Mouse (Mus musculus) intestine, embryonic 15.5 days (tissue): ENCODE results near the gene Upk3b. TPM values are rescaled to one million over a fixed set of nuclear protein-coding genes. Genes with fewer than 3 reads are reported as not detected.
A peak's percentile ranks its signal among the peaks of the same experiment; 100 is the strongest.

Experiments
- ATAC-seq: fragments of 200-750 bp; cut with Nextera tagmentation; 2 replicates; pipeline ENCODE4 v1.8.0; 2017; ENCODE audit warnings: moderate TSS enrichment, moderate library complexity
- H3K27ac ChIP-seq: fragments of 300-500 bp; sonication (generic); 2 replicates; pipeline ENCODE4 v1.5.1; 2015; ENCODE audit warnings: mild to moderate bottlenecking, inconsistent platforms
- H3K27me3 ChIP-seq: fragments of 300-500 bp; sonication (generic); replicated peaks from 2 replicates; pipeline ENCODE4 v1.6.1; 2015; ENCODE audit warnings: inconsistent platforms
- H3K36me3 ChIP-seq: fragments of 300-500 bp; sonication (generic); 2 replicates; pipeline ENCODE4 v1.6.1; 2015; ENCODE audit warnings: inconsistent platforms
- H3K4me1 ChIP-seq: fragments of 300-500 bp; sonication (generic); replicated peaks from 2 replicates; pipeline ENCODE4 v1.6.1; 2015; ENCODE audit warnings: inconsistent platforms
- H3K4me2 ChIP-seq: fragments of 300-500 bp; sonication (generic); replicated peaks from 2 replicates; pipeline ENCODE4 v1.6.1; 2015; ENCODE audit warnings: mild to moderate bottlenecking, inconsistent platforms
- H3K4me3 ChIP-seq: fragments of 300-500 bp; sonication (generic); replicated peaks from 2 replicates; pipeline ENCODE4 v1.5.1; 2015; ENCODE audit warnings: inconsistent platforms
- H3K9ac ChIP-seq: fragments of 300-500 bp; sonication (generic); 2 replicates; pipeline ENCODE4 v1.6.1; 2015; ENCODE audit warnings: inconsistent platforms
- H3K9me3 ChIP-seq: fragments of 300-500 bp; sonication (generic); 2 replicates; pipeline ENCODE4 v1.6.1; 2016; ENCODE audit warnings: inconsistent platforms
- WGBS: fragments of 180-500 bp; shearing (Covaris S2); methylation state at CpG from one replicate; pipeline ENCODE4 v1.1.7; 2015; 5-methylcytosine and 5-hydroxymethylcytosine counted together
- polyA plus RNA-seq: library from polyadenylated mRNA; unstranded; fragments of >200 nt; fragmentation: Nextera tagmentation; extraction: Ambion mirVana; gene quantifications from 2 replicates; pipeline ENCODE4 v1.2.1, GENCODE M21; 2015

Upk3b gene
- polyA plus RNA-seq, 1 experiment from 2014 or later, result 42.9 TPM

GRCm38 (mm10) chr5:136083669-136084107, 45.4 kb downstream of the Upk3b start, which contains the start of gene Rasa4:
Rasa4 (plus strand) TSS chr5:136083916.
- Histone ChIP-seq H3K4me2 (peak within 1 kb of the TSS; percentile 94), H3K9me3 (no peaks in the 10 kb centered on the region), H3K27ac (peak within 1 kb of the TSS; percentile 19; the same call in 1 of the 2 replicates), H3K9ac (peak within 1 kb of the TSS; percentile 59), H3K4me1 (peaks cover 17% of the 10 kb centered on the region), H3K4me3 (peak within 1 kb of the TSS; percentile 70), H3K27me3 (no peaks in the 10 kb centered on the region), H3K36me3 (no peaks in the 10 kb centered on the region)
- ATAC-seq, result peak; percentile 97
- WGBS, result under 1% methylated on average over 27 of the region's 28 CpGs

GRCm38 (mm10) chr5:136084144-136084881, 46.0 kb downstream of the Upk3b start:
- peak; percentile 32 for ATAC-seq
- peaks cover 24% of the 10 kb centered on the region for H3K4me1 ChIP-seq
- 2% methylated on average over 23 of the region's 23 CpGs for WGBS
- peak overlapping the region; percentile 70 for H3K4me3 ChIP-seq
- no peaks in the 10 kb centered on the region for H3K9me3 ChIP-seq
- no peaks in the 10 kb centered on the region for H3K27me3 ChIP-seq
- peak overlapping the region; percentile 19; the same call in 1 of the 2 replicates for H3K27ac ChIP-seq
- H3K36me3 ChIP-seq, result no peaks in the 10 kb centered on the region
- peak overlapping the region; percentile 59 for H3K9ac ChIP-seq
- H3K4me2 ChIP-seq, result peak overlapping the region; percentile 94

GRCm38 (mm10) chr5:136084891-136085651, 46.8 kb downstream of the Upk3b start:
- H3K27ac ChIP-seq, result peak overlapping the region; percentile 19; the same call in 1 of the 2 replicates
- H3K4me1 ChIP-seq, result peaks cover 24% of the 10 kb centered on the region
- no peaks in the 10 kb centered on the region for H3K36me3 ChIP-seq
- peak overlapping the region; percentile 39 for H3K9ac ChIP-seq
- 20% methylated on average over 19 of the region's 21 CpGs for WGBS
- peak overlapping the region; percentile 70 for H3K4me3 ChIP-seq
- H3K9me3 ChIP-seq, result no peaks in the 10 kb centered on the region
- H3K27me3 ChIP-seq, result no peaks in the 10 kb centered on the region
- peak; percentile 30 for ATAC-seq
- H3K4me2 ChIP-seq, result peak overlapping the region; percentile 94

GRCm38 (mm10) chr5:136086290-136086689, 48.0 kb downstream of the Upk3b start:
- no peak overlapping the region for H3K9ac ChIP-seq
- no peaks in the 10 kb centered on the region for H3K9me3 ChIP-seq
- no peak overlapping the region for H3K27ac ChIP-seq
- peaks cover 24% of the 10 kb centered on the region for H3K4me1 ChIP-seq
- no peak overlapping the region for H3K4me2 ChIP-seq
- no peaks in the 10 kb centered on the region for H3K27me3 ChIP-seq
- no peak overlapping the region for H3K4me3 ChIP-seq
- 91% methylated on average over 8 of the region's 8 CpGs for WGBS
- no peaks in the 10 kb centered on the region for H3K36me3 ChIP-seq
- no peak for ATAC-seq

GRCm38 (mm10) chr5:136088821-136089575, 50.7 kb downstream of the Upk3b start:
- Histone ChIP-seq H3K27me3 (no peaks in the 10 kb centered on the region), H3K9ac (no peak overlapping the region)
- 26% methylated on average over 14 of the region's 14 CpGs for WGBS

GRCm38 (mm10) chr5:136091927-136092326, 53.6 kb downstream of the Upk3b start:
- H3K27me3 ChIP-seq, result no peaks in the 10 kb centered on the region
- H3K9me3 ChIP-seq, result no peaks in the 10 kb centered on the region
- no peak overlapping the region for H3K27ac ChIP-seq
- no peaks in the 10 kb centered on the region for H3K36me3 ChIP-seq
- no peak overlapping the region for H3K9ac ChIP-seq
- H3K4me3 ChIP-seq, result no peak overlapping the region
- ATAC-seq, result no peak
- H3K4me1 ChIP-seq, result peaks cover 11% of the 10 kb centered on the region; the same call in 1 of the 2 replicates
- 65% methylated on average over 5 of the region's 5 CpGs for WGBS
- no peak overlapping the region for H3K4me2 ChIP-seq

More at GRCm38 (mm10) chr5:136088821-136089575, 50.7 kb downstream of the Upk3b start:
- ATAC-seq, result no peak
- Histone ChIP-seq H3K9me3 (no peaks in the 10 kb centered on the region), H3K4me3 (no peak overlapping the region), H3K4me1 (peaks cover 23% of the 10 kb centered on the region), H3K4me2 (no peak overlapping the region), H3K27ac (no peak overlapping the region), H3K36me3 (no peaks in the 10 kb centered on the region)

- no peak for ATAC-seq
- Histone ChIP-seq H3K9me3 (no peaks in the 10 kb centered on the region), H3K27me3 (no peaks in the 10 kb centered on the region), H3K4me2 (no peak overlapping the region), H3K36me3 (no peaks in the 10 kb centered on the region), H3K27ac (no peak overlapping the region), H3K4me3 (no peak overlapping the region), H3K4me1 (no peaks in the 10 kb centered on the region), H3K9ac (no peak overlapping the region)
- WGBS, result 72% methylated on average over 8 of the region's 8 CpGs
Measured at GRCm38 (mm10) chr5:136094249-136095010, 56.1 kb downstream of the Upk3b start.

- WGBS, result 77% methylated on average over 7 of the region's 7 CpGs
- ATAC-seq, result no peak
Measured at GRCm38 (mm10) chr5:136095089-136095488, 56.8 kb downstream of the Upk3b start.

More at GRCm38 (mm10) chr5:136095089-136095488, 56.8 kb downstream of the Upk3b start:
- Histone ChIP-seq H3K9ac (no peak overlapping the region), H3K4me3 (no peak overlapping the region), H3K27me3 (no peaks in the 10 kb centered on the region), H3K4me1 (no peaks in the 10 kb centered on the region), H3K27ac (no peak overlapping the region), H3K4me2 (no peak overlapping the region), H3K36me3 (no peaks in the 10 kb centered on the region), H3K9me3 (no peaks in the 10 kb centered on the region)

Other genes starting within 250 kb of the Upk3b start
- gene Srrm3, start 231.6 kb upstream of the Upk3b start, polyA plus RNA-seq, result 2.7 and 3.7 TPM in 2 replicates
- gene Hspb1, start 150.6 kb upstream of the Upk3b start, polyA plus RNA-seq, result 113 and 116 TPM in 2 replicates
- gene Ywhag, start 103.9 kb upstream of the Upk3b start, polyA plus RNA-seq, result 151 and 154 TPM in 2 replicates
- 2.5 and 2.9 TPM in 2 replicates for gene Ssc4d, start 64.0 kb upstream of the Upk3b start, polyA plus RNA-seq
- gene Zp3, start 58.4 kb upstream of the Upk3b start, polyA plus RNA-seq, result 0.80 and 1.5 TPM in 2 replicates
- 20.8 and 21.4 TPM in 2 replicates for gene Dtx2, start 43.7 kb upstream of the Upk3b start, polyA plus RNA-seq
- gene Upk3bl, start 16.0 kb downstream of the Upk3b start, polyA plus RNA-seq, result 1.4 and 1.9 TPM in 2 replicates
- 16.3 and 19.4 TPM in 2 replicates for gene Rasa4, start 45.4 kb downstream of the Upk3b start, polyA plus RNA-seq
- gene Polr2j, start 78.1 kb downstream of the Upk3b start, polyA plus RNA-seq, result 231 and 236 TPM in 2 replicates
- gene Lrwd1, start 97.6 kb downstream of the Upk3b start, polyA plus RNA-seq, result 24.5 and 25.3 TPM in 2 replicates
- gene Alkbh4, start 97.7 kb downstream of the Upk3b start, polyA plus RNA-seq, result 15.3 and 17.2 TPM in 2 replicates
- 6.4 and 6.7 TPM in 2 replicates for gene Orai2, start 132.2 kb downstream of the Upk3b start, polyA plus RNA-seq
- gene Prkrip1, start 160.5 kb downstream of the Upk3b start, polyA plus RNA-seq, result 44.2 and 45.7 TPM in 2 replicates
- gene Sh2b2, start 208.1 kb downstream of the Upk3b start, polyA plus RNA-seq, result 2.8 and 3.1 TPM in 2 replicates